Mouse (Mus musculus): Measurements from ENCODE around the gene Stac3. TPM values are rescaled to one million over a fixed set of nuclear protein-coding genes. Genes with fewer than 3 reads are reported as not detected.

The Stac3 gene
- total and polyA plus RNA-seq, 3 experiments: 0.08 to 0.79 (median 0.50) TPM

GRCm38 (mm10) chr10:127534929-127535384, 33.5 kb downstream of the Stac3 start:
- no peak for DNase-seq (ENCODE audit: extremely low read depth)
- no peak overlapping the region for H3K4me2 ChIP-seq (ENCODE audit: insufficient read depth, low read depth, poor library complexity, severe bottlenecking)
- H3K27me3 ChIP-seq (replicated peaks): peaks cover 58% of the 10 kb centered on the region
- TF ChIP-seq MEF2A (IDR thresholded peaks at IDR 0.05; ENCODE audit: borderline replicate concordance, low read depth, low read length) (no peak), NELFE (IDR thresholded peaks at IDR 0.05; ENCODE audit: low read depth, low read length) (no peak), CHD1 (IDR thresholded peaks at IDR 0.05; ENCODE audit: low read depth, low read length) (no peak), E2F4 (IDR thresholded peaks at IDR 0.05; ENCODE audit: insufficient replicate concordance, low read depth, low read length) (no peak), MAX (IDR thresholded peaks at IDR 0.05; ENCODE audit: low read length) (no peak), TCF12 (IDR thresholded peaks at IDR 0.05; ENCODE audit: low read depth, low read length) (no peak), RCOR1 (conservative IDR thresholded peaks at IDR 0.05; ENCODE audit: low read depth, low read length) (no peak), MYC (IDR thresholded peaks at IDR 0.05; ENCODE audit: low read depth, low read length) (no peak), ELF1 (IDR thresholded peaks at IDR 0.05; ENCODE audit: low read depth, low read length) (no peak), TBP (conservative IDR thresholded peaks at IDR 0.05; ENCODE audit: low read depth, low read length) (no peak), GABPA (IDR thresholded peaks at IDR 0.05; ENCODE audit: insufficient replicate concordance, low read depth, low read length) (no peak), IRF4 (IDR thresholded peaks at IDR 0.05; ENCODE audit: low read depth, low read length) (no peak), HCFC1 (IDR thresholded peaks at IDR 0.05; ENCODE audit: low read depth, low read length) (no peak), MAZ (IDR thresholded peaks at IDR 0.05; ENCODE audit: low read depth, low read length) (no peak), POLR2AphosphoS2 (IDR thresholded peaks at IDR 0.05; ENCODE audit: low read depth, low read length) (no peak), CTCF (conservative IDR thresholded peaks at IDR 0.05 in 1 of 2, IDR thresholded peaks at IDR 0.05 in 1 of 2; ENCODE audit: low read depth in 2 of 2, low read length in 2 of 2) (no peak), JUN (IDR thresholded peaks at IDR 0.05; ENCODE audit: insufficient read depth, low read depth, low read length) (no peak), ZC3H11A (IDR thresholded peaks at IDR 0.05; ENCODE audit: low read depth, low read length) (no peak), SMC3 (IDR thresholded peaks at IDR 0.05; ENCODE audit: low read depth, low read length) (no peak), KAT2A (IDR thresholded peaks at IDR 0.05; ENCODE audit: insufficient replicate concordance, low read length) (no peak)
- H3K27ac ChIP-seq (ENCODE audit: insufficient read depth, low read depth): no peak overlapping the region
- dilution Hi-C loops (cut with MboI; ENCODE audit: extremely low pct_ligation_motif_present, extremely low pct_unique_long_range_greater_than_20kb, low sequenced_read_pairs): no loop called here
- no peak overlapping the region for H3K4me3 ChIP-seq (replicated peaks in 1 of 3; ENCODE audit: low read depth in 2 of 3, low read length in 2 of 3, poor library complexity in 1 of 3)
- in situ Hi-C loops (cut with MboI; ENCODE audit: low pct_ligation_motif_present, low pct_unique_long_range_greater_than_20kb, low sequenced_read_pairs): no loop called here
- H3K9me3 ChIP-seq (replicated peaks; ENCODE audit: low read length): peaks cover 3% of the 10 kb centered on the region
- no peak overlapping the region for H3K9ac ChIP-seq (ENCODE audit: insufficient read depth, low read depth)
- no peaks in the 10 kb centered on the region for H3K79me2 ChIP-seq (replicated peaks; ENCODE audit: control insufficient read depth, extremely low read depth, insufficient read depth, poor library complexity, severe bottlenecking)
- H3K36me3 ChIP-seq (replicated peaks in 1 of 2; ENCODE audit: control insufficient read depth in 1 of 2, insufficient read depth in 1 of 2, low read length in 1 of 2): peaks cover 9 to 13% of the 10 kb centered on the region in 2 experiments
- H3K4me1 ChIP-seq (ENCODE audit: control insufficient read depth in 1 of 2, insufficient read depth in 2 of 2): peaks cover 23 to 39% of the 10 kb centered on the region in 2 experiments
